Mouse (Mus musculus) liver, adult 2 months (tissue): ENCODE data around the gene Pgm5. TPM values are rescaled to one million over a fixed set of nuclear protein-coding genes. Genes with fewer than 3 reads are reported as not detected.
A peak's percentile ranks its signal among the peaks of the same experiment; 100 is the strongest.

ENCODE experiments used
- DNase-seq: peaks from one replicate; pipeline ENCODE4 v3.0.0-alpha.2; 2011; ENCODE audit warnings: low read depth, low spot score; ENCODE audit errors: extremely low read depth
- H3K27ac ChIP-seq: fragments of 200-500 bp; replicated peaks from 2 replicates; pipeline ENCODE4 v1.5.1; 2012; ENCODE audit warnings: low read depth, mild to moderate bottlenecking, control low read depth, inconsistent platforms, low read length; ENCODE audit not compliant: insufficient read depth
- H3K27me3 ChIP-seq: fragments of 200-500 bp; 2 replicates; pipeline ENCODE4 v1.6.1; 2012; ENCODE audit warnings: mild to moderate bottlenecking, moderate library complexity, low read length, inconsistent platforms; ENCODE audit not compliant: control insufficient read depth, insufficient read depth
- H3K36me3 ChIP-seq: fragments of 200-500 bp; 2 replicates; pipeline ENCODE4 v1.6.1; 2012; ENCODE audit warnings: low read length, inconsistent platforms; ENCODE audit not compliant: control insufficient read depth, insufficient read depth
- H3K4me1 ChIP-seq: fragments of 200-500 bp; 2 replicates; pipeline ENCODE4 v1.6.1; 2011; ENCODE audit warnings: low read length; ENCODE audit not compliant: control insufficient read depth, insufficient read depth
- H3K4me3 ChIP-seq: fragments of 200-500 bp; 2 replicates; pipeline ENCODE4 v1.5.1; 2011; ENCODE audit warnings: low read depth, mild to moderate bottlenecking, control low read depth, low read length, moderate library complexity; ENCODE audit not compliant: insufficient read depth
- H3K79me2 ChIP-seq: fragments of 200-500 bp; 2 replicates; pipeline ENCODE4 v1.6.1; 2012; ENCODE audit warnings: inconsistent platforms, mild to moderate bottlenecking, low read length, moderate library complexity; ENCODE audit not compliant: control insufficient read depth, insufficient read depth
- H3K9ac ChIP-seq: fragments of 200-500 bp; 2 replicates; pipeline ENCODE4 v1.6.1; 2012; ENCODE audit warnings: low read depth, mild to moderate bottlenecking, control low read depth, inconsistent platforms, low read length
- CTCF ChIP-seq: fragments of 200-500 bp; IDR thresholded peaks from 2 replicates; pipeline ENCODE4 v1.5.1; 2011; ENCODE audit warnings: low read depth, low read length, control low read depth
- POLR2A ChIP-seq: fragments of 200-500 bp; IDR thresholded peaks from 2 replicates; pipeline ENCODE4 v1.6.1; 2011; ENCODE audit warnings: low read length, control low read depth; ENCODE audit not compliant: insufficient read depth; ENCODE audit errors: extremely low read depth
- WGBS: fragments of 180-500 bp; shearing (Covaris S2); methylation state at CpG from one replicate; pipeline ENCODE4 v1.1.7; 2018; 5-methylcytosine and 5-hydroxymethylcytosine counted together
- polyA plus RNA-seq: library from polyadenylated mRNA; depleted of rRNA; stranded (reverse); fragments of >200 nt; gene quantifications from 2 replicates; pipeline ENCODE4 v1.2.3, GENCODE M21; 2012
- total RNA-seq: library from RNA; depleted of rRNA; stranded (reverse); fragments of >200 nt; gene quantifications from 2 replicates; pipeline ENCODE4 v1.2.3, GENCODE M21; 2014

The Pgm5 gene
- total and polyA plus RNA-seq, 2 experiments, result 0.46 to 1.7 TPM

GRCm38 (mm10) chr19:24652342-24653019 lies 209.2 kb downstream of the Pgm5 start:
- Histone ChIP-seq H3K4me3 (no peak overlapping the region), H3K27ac (no peak overlapping the region), H3K9ac (no peak overlapping the region), H3K4me1 (no peaks in the 10 kb centered on the region), H3K36me3 (no peaks in the 10 kb centered on the region), H3K79me2 (no peaks in the 10 kb centered on the region), H3K27me3 (no peaks in the 10 kb centered on the region)
- 47% methylated on average over 6 of the region's 6 CpGs for WGBS
- peak; percentile 75 for DNase-seq
- TF ChIP-seq CTCF (no peak), POLR2A (no peak)

GRCm38 (mm10) chr19:24651595-24651994 lies 210.1 kb downstream of the Pgm5 start:
- TF ChIP-seq CTCF (no peak), POLR2A (no peak)
- Histone ChIP-seq H3K27me3 (no peaks in the 10 kb centered on the region), H3K4me3 (no peak overlapping the region), H3K9ac (no peak overlapping the region), H3K79me2 (no peaks in the 10 kb centered on the region), H3K36me3 (no peaks in the 10 kb centered on the region), H3K27ac (no peak overlapping the region), H3K4me1 (no peaks in the 10 kb centered on the region)
- DNase-seq, result no peak
- WGBS, result 68% methylated on average over 2 of the region's 2 CpGs

GRCm38 (mm10) chr19:24650428-24650827 lies 211.2 kb downstream of the Pgm5 start:
- 91% methylated on average over 8 of the region's 8 CpGs for WGBS
- Histone ChIP-seq H3K79me2 (no peaks in the 10 kb centered on the region), H3K4me1 (no peaks in the 10 kb centered on the region), H3K9ac (no peak overlapping the region), H3K27ac (no peak overlapping the region), H3K36me3 (no peaks in the 10 kb centered on the region), H3K4me3 (no peak overlapping the region), H3K27me3 (no peaks in the 10 kb centered on the region)
- TF ChIP-seq CTCF (no peak), POLR2A (no peak)
- no peak for DNase-seq

- Histone ChIP-seq H3K9ac (no peak overlapping the region), H3K79me2 (no peaks in the 10 kb centered on the region), H3K4me3 (no peak overlapping the region), H3K27me3 (no peaks in the 10 kb centered on the region), H3K27ac (no peak overlapping the region), H3K4me1 (no peaks in the 10 kb centered on the region), H3K36me3 (no peaks in the 10 kb centered on the region)
- WGBS, result 61% methylated on average over 8 of the region's 8 CpGs
- TF ChIP-seq POLR2A, result no peak
- no peak for TF ChIP-seq CTCF
- DNase-seq, result peak; percentile 52
Measured at GRCm38 (mm10) chr19:24648016-24648415, 213.6 kb downstream of the Pgm5 start.

DNA sequence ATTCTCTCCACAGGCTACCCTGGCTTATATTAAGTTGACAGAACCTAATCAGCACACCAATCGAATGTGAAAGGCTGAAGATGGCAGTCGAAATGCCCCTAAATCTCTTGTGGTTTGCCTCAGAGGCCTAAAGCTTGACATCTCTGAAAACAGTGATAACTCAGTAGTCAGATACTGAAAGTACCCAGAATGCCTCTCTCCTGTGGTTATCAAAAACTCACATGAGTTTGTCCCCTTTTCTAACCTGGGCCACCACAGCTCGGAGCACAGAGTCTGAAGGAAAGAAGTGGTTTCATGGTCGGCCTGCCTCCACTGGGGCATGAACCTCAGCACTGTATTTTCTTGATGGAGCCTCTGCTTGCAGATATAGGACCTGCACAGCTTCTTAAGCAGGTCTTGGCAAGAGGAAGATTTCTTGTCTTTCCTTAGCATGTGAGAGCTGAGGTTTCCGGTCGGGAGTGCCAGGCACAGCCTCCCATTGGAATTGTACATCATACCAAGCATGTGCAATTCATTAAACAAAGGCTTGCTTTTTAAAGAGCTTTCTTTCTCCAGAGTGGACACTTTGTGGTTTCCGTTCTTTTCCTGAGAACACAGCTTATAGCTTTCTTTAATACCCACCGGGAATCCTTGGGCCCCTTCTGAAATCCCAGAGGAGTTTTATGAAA lies 215.4 kb downstream of the Pgm5 start:
- no peak overlapping the region for H3K9ac ChIP-seq
- H3K27ac ChIP-seq, result no peak overlapping the region
- 92% methylated on average over 8 of the region's 8 CpGs for WGBS
- no peaks in the 10 kb centered on the region for H3K27me3 ChIP-seq
- TF ChIP-seq POLR2A (no peak), CTCF (no peak)
- no peak for DNase-seq
- no peaks in the 10 kb centered on the region for H3K79me2 ChIP-seq
- H3K36me3 ChIP-seq, result no peaks in the 10 kb centered on the region
- no peak overlapping the region for H3K4me3 ChIP-seq
- H3K4me1 ChIP-seq, result no peaks in the 10 kb centered on the region

DNA sequence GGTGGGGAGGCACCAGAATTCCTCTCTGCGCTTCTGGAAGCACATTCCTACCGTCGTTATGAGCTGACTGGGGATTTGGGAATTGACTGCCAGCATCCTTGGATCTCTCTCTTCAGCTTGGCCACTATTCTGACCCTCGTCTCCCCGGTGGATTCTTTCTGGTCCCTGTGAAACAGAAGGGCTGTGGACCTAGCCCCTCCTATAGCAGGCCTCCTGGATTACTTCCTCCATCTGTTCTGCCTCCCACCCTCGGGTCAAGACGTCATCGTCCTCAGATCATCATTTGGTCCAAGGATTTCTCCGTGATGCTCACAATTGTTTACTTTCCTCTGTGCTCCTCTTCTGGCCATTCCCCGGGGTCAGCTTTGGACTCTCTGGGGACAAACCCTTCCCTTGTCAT lies 216.7 kb downstream of the Pgm5 start:
- no peak overlapping the region for H3K9ac ChIP-seq
- no peak overlapping the region for H3K27ac ChIP-seq
- H3K4me1 ChIP-seq, result no peaks in the 10 kb centered on the region
- H3K27me3 ChIP-seq, result no peaks in the 10 kb centered on the region
- DNase-seq, result no peak
- WGBS, result 70% methylated on average over 10 of the region's 10 CpGs
- no peak for TF ChIP-seq POLR2A
- no peak for TF ChIP-seq CTCF
- no peaks in the 10 kb centered on the region for H3K79me2 ChIP-seq
- no peak overlapping the region for H3K4me3 ChIP-seq
- no peaks in the 10 kb centered on the region for H3K36me3 ChIP-seq
